Mouse (Mus musculus): Measurements from ENCODE around the gene Pwp2.
"Not testable (repeated sequence)": the region's sequence is repeated elsewhere in the genome, so short reads cannot be mapped to it uniquely, and the experiment has no call there.

Pwp2 gene

DNA sequence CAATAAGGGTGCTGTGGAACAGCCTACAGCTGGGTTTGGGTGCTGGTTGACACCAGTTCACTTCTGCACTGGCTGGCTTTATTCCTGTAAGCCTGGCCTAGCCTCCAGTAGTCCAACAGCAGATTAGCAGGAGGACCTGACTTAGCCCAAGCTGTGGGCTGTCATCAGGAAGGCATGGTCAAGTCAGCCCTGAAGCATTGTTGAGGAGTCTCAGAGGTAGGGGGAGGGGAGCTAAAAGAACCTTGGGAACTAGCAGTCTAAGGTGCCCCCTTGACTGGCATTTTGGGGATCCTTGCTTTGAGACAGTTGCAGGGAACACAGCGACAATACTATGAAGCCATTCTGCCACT, 44.7 kb downstream of the Pwp2 start:
- no peak for DNase-seq (ENCODE audit: low spot score)

DNA sequence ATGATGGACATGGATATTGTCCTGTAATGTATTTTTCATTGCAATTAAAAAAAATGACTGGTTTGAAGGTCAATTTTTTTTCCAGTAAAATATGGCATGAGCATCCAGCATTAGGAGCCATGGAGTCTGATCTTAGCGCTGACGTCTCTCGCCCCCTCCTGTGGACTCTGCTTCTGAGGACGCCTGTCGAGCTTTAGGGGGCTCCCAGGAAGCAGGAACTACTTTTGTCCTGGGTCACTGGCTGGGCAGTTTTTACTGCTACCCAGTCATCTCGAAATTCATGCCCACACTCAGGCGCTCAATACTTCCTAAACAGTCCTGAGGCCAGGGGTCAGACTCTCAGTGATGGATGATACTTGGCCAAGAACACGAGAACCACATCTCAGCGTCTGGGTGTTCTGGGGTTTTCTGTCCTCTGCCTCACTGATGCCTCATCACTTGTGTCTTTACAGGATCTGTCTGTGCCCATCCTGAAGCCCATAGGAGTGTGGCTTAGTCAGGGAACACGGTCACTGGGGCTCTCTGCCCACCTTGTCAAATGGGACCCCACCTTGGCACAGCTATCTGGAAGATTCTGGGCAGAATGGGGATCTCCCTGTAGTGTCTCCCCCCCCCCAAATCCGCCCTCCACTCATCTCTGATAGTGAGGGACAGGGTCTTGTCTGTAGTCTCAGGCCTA, 45.2 kb downstream of the Pwp2 start:
- DNase-seq (ENCODE audit: low spot score), result no peak

- DNase-seq (ENCODE audit: low spot score), result no peak
These were observed 46.0 kb downstream of the Pwp2 start for GRCm38 (mm10) chr10:78138812-78139523.

DNA sequence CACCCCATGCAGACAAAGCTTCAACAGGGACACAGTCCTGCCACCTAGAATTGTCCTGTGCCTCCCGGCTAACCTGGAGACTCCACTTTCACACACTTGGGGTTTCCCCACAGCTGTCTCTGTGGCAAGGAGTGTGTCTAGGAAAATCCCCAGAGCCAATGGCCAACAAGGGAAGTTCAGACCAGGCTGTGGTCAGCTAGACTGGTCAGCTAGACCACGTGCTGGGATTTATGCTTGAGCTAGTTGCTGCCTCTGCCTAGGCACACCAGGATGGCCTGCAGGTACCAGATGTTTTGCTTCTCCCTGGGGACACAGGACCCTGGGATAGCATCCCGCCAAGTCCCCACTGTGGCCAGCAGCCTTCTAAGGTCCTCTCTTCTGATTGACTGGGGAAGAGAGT, 47.8 kb downstream of the Pwp2 start:
- DNase-seq (ENCODE audit: low spot score), result no peak

DNA sequence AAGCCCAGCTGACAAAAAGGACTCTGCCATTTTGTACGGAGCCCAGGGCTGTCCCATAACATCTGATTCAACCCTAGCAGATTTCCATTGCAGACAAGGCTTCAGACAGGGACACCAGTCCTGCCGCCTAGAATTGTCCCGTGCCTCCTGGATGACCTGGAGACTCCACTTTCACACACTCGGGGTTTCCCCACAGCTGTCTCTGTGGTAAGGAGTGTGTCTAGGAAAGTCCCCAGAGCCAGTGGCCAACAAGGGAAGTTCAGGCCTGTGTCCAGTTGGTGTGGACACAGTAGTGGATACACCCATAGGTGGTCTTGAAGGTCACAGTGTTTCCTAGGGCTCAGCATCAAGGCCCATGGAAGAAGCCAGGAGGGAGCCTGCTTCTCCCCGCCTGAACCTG, 49.0 kb downstream of the Pwp2 start:
- DNase-seq (ENCODE audit: low spot score), result no peak

DNA sequence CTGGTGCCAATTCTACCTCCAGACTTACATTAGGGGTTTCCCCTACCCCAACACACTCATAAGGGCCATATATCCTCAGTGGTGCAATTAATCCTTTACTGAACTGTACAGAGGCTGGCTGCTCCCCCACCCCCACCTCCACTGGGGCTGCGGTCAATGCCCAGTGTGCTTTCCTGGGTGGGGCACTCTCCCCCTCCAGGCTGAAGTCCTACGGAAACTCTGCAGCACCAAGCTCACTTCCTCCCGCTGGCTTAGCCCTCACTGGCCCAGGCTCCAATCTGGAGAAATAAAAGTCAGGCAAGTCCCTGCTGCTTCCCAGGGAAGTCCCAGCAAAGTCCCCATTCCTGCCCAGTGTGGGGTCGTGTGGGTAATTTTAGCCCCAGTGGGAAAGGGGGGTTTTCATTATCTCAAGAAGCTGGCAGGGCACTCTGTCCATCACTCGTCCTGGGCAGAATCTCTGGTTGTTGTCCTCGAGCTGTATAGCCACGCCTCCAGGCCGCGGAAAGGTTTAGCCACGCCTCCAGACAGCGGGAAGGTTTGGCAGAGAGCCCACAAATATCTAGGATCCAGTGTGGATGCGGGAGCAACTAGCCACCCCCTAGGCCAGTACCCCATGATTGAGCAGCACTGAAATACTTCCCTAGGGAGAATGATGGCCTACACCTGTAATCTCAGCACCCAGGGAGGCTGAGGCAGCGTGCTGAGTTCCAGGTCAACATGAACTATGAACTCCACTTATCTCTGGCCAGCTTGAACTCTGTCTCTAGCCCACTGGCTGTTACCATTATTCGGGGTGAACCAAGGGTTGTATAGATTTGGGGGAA, 49.8 kb downstream of the Pwp2 start:
- no peak for DNase-seq (ENCODE audit: low spot score)

DNA sequence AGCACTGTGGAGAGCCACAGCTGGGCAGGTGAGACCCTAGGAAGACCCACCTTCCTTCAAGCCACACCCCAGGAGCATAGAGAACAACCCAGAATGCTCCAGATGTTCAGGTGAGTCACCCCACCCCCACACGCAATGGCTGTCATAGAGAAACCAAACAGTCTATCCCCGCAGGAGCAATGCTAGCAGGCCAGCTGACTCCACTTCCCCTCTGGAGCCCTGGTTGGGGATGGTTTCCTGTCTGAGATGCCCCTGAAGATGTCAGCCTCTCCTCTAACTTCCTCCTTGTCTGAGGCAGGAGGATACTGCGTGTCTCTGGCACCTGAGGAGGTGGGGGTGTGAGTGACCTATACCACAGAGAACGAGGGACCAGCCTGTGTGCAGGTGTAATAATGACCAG, 50.5 kb downstream of the Pwp2 start:
- DNase-seq (ENCODE audit: low spot score), result no peak

GRCm38 (mm10) chr10:78129998-78130397, 55.0 kb downstream of the Pwp2 start:
- DNase-seq (ENCODE audit: low spot score), result no peak

GRCm38 (mm10) chr10:78129423-78129822, 55.5 kb downstream of the Pwp2 start:
- no peak for DNase-seq (ENCODE audit: low spot score)

DNA sequence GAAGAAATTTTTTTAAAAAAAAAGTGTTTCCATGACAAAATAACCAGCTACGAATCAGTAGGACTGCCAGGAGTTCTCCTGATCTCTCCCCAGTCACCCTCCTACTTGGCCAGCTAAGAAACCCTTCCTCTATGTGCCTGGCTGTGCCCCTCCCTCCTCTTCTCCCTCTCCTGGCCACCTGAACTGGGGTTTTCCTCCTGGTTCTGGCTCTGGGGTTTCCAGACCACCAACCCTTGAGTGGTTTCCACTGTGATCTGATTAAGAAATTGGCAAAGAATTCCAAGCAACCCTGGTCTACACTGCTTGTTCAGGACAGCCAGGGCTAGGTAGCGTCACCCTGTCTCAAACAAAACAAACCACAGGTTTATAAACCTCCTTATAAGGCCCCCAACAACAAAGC, 56.3 kb downstream of the Pwp2 start:
- DNase-seq (ENCODE audit: low spot score), result no peak

DNA sequence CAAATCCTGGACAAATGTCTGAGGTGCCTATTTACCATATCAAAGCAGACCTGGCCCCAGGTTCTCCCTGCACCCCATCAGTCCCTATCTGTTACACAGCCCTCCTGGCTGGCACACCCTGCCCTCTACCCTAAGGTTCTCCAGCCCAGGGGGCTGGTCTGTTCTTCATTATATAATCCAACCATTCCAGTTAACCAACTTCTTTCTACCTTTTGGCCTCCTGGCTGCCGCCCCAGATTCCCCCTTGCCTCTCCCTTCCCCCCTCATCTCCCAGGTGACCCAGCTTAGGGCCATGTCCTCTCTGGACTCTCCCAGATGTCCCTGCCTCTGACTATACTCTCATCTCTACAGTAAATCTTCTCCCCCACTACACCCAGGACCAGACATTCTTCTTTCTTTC, 57.0 kb downstream of the Pwp2 start:
- DNase-seq (ENCODE audit: low spot score), result no peak

DNA sequence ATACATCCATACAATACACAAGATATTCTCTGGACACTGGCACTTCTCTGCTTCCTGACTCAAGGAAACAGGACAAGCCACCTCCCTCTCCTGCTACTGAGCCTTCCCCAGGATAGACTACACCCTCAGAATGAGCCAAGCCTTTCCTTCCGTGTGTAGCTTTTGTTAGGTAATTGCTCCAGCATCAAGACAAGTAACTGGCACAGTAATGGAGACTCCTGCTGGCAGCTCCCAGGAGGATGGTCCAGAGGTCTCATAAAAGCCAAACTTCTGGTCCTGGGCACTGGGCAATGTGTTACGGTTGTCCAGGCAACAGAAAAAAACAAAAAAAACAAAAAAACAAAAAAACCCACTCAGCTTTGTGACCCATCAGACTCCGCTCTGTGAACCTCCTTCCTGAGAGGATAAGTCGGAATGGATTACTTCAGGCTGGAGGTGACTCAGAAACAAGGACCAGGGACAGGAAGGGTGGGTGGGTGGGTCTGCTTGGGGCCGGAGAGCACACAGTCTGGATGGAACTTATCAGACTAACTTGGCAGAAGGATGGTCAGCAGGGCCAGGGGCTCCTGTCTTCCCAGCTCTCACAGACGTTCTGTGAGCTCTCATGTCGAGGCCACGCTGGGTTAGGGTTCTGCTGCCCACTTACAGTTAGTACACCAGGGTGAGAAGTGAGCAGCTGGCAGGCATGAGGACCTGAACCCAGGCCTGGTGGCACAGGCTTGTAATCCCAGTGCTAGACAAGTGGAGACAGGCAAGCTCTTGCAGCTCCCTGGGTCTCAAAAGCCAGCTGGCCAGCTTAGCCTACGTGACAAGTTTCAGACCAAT, 57.7 kb downstream of the Pwp2 start:
- DNase-seq (ENCODE audit: low spot score), result no peak

DNA sequence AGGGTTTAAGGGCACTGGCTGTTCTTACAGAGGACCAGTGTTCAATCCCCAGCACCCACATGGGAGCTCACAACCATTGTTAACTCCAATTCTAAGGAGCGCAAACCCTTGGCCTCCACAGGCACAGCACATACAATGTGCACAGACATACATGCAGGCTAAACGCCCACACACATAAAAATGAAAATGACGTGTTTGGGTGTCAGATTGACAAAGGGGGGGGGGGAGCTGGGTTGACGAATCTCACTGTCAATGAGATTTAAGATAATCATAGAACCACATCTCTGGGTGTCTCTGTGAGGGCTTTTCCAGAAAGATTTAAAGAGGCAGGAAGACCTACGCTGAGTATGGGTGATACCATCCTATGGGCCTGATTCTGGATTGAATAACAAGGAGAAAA, 58.6 kb downstream of the Pwp2 start:
- no peak for DNase-seq (ENCODE audit: low spot score)

DNA sequence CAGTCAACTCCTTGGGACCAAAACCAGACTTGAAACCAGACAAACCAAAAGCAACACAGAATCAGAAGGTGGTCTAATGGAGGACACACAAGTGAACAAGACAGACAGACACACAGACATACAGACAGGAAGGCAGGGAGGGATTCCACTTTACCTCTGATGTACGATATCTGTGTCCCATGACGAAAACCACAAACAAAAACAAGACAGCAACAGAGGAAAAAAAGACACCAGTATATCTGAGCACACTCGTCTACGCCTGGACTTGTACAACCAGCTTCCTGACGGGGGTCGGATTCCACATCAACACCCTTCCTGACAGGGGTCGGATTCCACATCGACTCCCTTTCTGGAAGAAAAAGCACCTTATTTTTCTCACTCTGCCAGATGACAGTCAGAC, 59.9 kb downstream of the Pwp2 start:
- not testable (repeated sequence) for DNase-seq (ENCODE audit: low spot score)

- DNase-seq (ENCODE audit: low spot score), result not testable (repeated sequence)
These were observed 60.8 kb downstream of the Pwp2 start for GRCm38 (mm10) chr10:78124137-78124536.

Data from spleen, adult 12 weeks (tissue).